Mouse (Mus musculus) erythroblast, embryonic 14.5 days (primary cell): ENCODE measurements at regions not wholly inside any gene's neighbourhood (a gene's known extent, or its start where the extent isn't known, plus 50 kb on each side); places are given as distances from the start of the nearest gene placed in this dataset.

Source experiments
- GATA1 ChIP-seq: IDR thresholded peaks from 2 replicates; pipeline ENCODE4 v1.6.1; 2012; ENCODE audit warnings: low read length, inconsistent platforms, mixed read lengths
- TAL1 ChIP-seq: IDR thresholded peaks from 3 replicates; pipeline ENCODE4 v1.6.1; 2012; ENCODE audit warnings: low read length, inconsistent platforms, mixed read lengths

GRCm38 (mm10) chrX:99409858-99410257 is 61.2 kb downstream of the Pja1 start:
- TF ChIP-seq GATA1: no peak
- TF ChIP-seq TAL1: no peak
